ENCODE assay signal across 23 mouse cellular contexts in genomic region chr2:166203647-166204046, GRCm38 (mm10). TPM values are rescaled to one million over a fixed set of nuclear protein-coding genes. Genes with fewer than 3 reads are reported as not detected.
A peak's percentile ranks its signal among the peaks of the same experiment; 100 is the strongest.
DNase-seq lines count a peak whose midpoint lies in the region; ATAC-seq and TF ChIP-seq lines count a peak whose summit lies in the region.
"Had no signal": no experiment of that assay in that cellular context is flagged by ENCODE, and none has a peak within 500 bp of the region (broad histone marks: within the 10 kb centered on the region; RNA-seq: fewer than 3 reads in every experiment).

No protein-coding gene starts in this region.

- peaks cover 8% of the 10 kb centered on the region for H3K27me3 ChIP-seq in heart, embryonic 13.5 days (replicated peaks)
- peaks cover 12% of the 10 kb centered on the region for H3K27me3 ChIP-seq in embryonic facial prominence, embryonic 10.5 days (replicated peaks; ENCODE audit: low read depth, poor library complexity, severe bottlenecking)
- H3K27me3 ChIP-seq in intestine, embryonic 16.5 days (replicated peaks; ENCODE audit: control insufficient read depth, insufficient read depth, low read length) = no peaks in the 10 kb centered on the region
- no peaks in the 10 kb centered on the region for H3K27me3 ChIP-seq in stomach, embryonic 15.5 days (replicated peaks)
- H3K27me3 ChIP-seq: liver, embryonic 13.5 days had no signal

- H3K9ac ChIP-seq in heart, embryonic 13.5 days = no peak overlapping the region
- no peak overlapping the region for H3K9ac ChIP-seq in intestine, embryonic 16.5 days (ENCODE audit: low read depth, low read length)
- H3K9ac ChIP-seq in stomach, embryonic 15.5 days = no peak overlapping the region
- H3K9ac ChIP-seq: forebrain, embryonic 15.5 days; hindbrain, embryonic 13.5 days; liver, embryonic 13.5 days; lung, embryonic 14.5 days; midbrain, embryonic 13.5 days had no signal

- H3K4me1 ChIP-seq in heart, embryonic 13.5 days = peaks cover 43% of the 10 kb centered on the region
- peaks cover 43% of the 10 kb centered on the region for H3K4me1 ChIP-seq in embryonic facial prominence, embryonic 10.5 days
- peaks cover 10% of the 10 kb centered on the region for H3K4me1 ChIP-seq in intestine, embryonic 16.5 days (ENCODE audit: control insufficient read depth, insufficient read depth, low read length)
- no peaks in the 10 kb centered on the region for H3K4me1 ChIP-seq in stomach, embryonic 15.5 days
- no peaks in the 10 kb centered on the region for H3K4me1 ChIP-seq in lung, adult 2 months (ENCODE audit: control insufficient read depth, insufficient read depth, low read length)
- H3K4me1 ChIP-seq: liver, embryonic 13.5 days; megakaryocyte, embryonic 14.5 days had no signal

- H3K27ac ChIP-seq in heart, embryonic 13.5 days (replicated peaks) = peak overlapping the region; percentile 72
- H3K27ac ChIP-seq in embryonic facial prominence, embryonic 10.5 days (replicated peaks) = peak overlapping the region; percentile 46
- peak overlapping the region; percentile 77 for H3K27ac ChIP-seq in intestine, embryonic 16.5 days (ENCODE audit: low read length)
- H3K27ac ChIP-seq in stomach, embryonic 15.5 days = peak overlapping the region; percentile 42; the same call in 1 of the 2 replicates
- H3K27ac ChIP-seq: forebrain, embryonic 15.5 days; hindbrain, embryonic 13.5 days; layer of hippocampus, adult 2 months; liver, embryonic 13.5 days; midbrain, embryonic 13.5 days had no signal

- no peaks in the 10 kb centered on the region for H3K36me3 ChIP-seq in heart, embryonic 13.5 days
- no peaks in the 10 kb centered on the region for H3K36me3 ChIP-seq in embryonic facial prominence, embryonic 10.5 days (replicated peaks)
- no peaks in the 10 kb centered on the region for H3K36me3 ChIP-seq in intestine, embryonic 16.5 days (ENCODE audit: control insufficient read depth, insufficient read depth, low read length)
- H3K36me3 ChIP-seq in stomach, embryonic 15.5 days = no peaks in the 10 kb centered on the region
- H3K36me3 ChIP-seq: forebrain, embryonic 15.5 days; hindbrain, embryonic 13.5 days; liver, embryonic 13.5 days; midbrain, embryonic 13.5 days had no signal

- no peak for ATAC-seq in heart, embryonic 13.5 days (ENCODE audit: extremely low read depth, insufficient number of reproducible peaks, low FRiP score, low TSS enrichment)
- peak; percentile 84 for ATAC-seq in intestine, embryonic 16.5 days
- peak; percentile 64; the same call in 1 of the 2 replicates for ATAC-seq in stomach, embryonic 15.5 days (ENCODE audit: insufficient read depth, low FRiP score, low read depth)
- ATAC-seq: CD4-positive, CD25-positive, alpha-beta regulatory T cell, adult 4 months; forebrain, embryonic 15.5 days; midbrain, embryonic 13.5 days had no signal

- TF ChIP-seq CTCF in lung, adult 2 months (IDR thresholded peaks at IDR 0.05; ENCODE audit: insufficient read depth, low read length) = no peak

- H3K4me2 ChIP-seq in heart, embryonic 13.5 days = no peak overlapping the region
- H3K4me2 ChIP-seq in intestine, embryonic 16.5 days (ENCODE audit: low read depth, low read length) = no peak overlapping the region
- H3K4me2 ChIP-seq in stomach, embryonic 15.5 days = no peak overlapping the region
- H3K4me2 ChIP-seq: forebrain, embryonic 15.5 days; hindbrain, embryonic 13.5 days; liver, embryonic 13.5 days; lung, embryonic 14.5 days; midbrain, embryonic 13.5 days had no signal

- H3K9me3 ChIP-seq in heart, embryonic 13.5 days = no peaks in the 10 kb centered on the region
- H3K9me3 ChIP-seq in embryonic facial prominence, embryonic 10.5 days = no peaks in the 10 kb centered on the region
- no peaks in the 10 kb centered on the region for H3K9me3 ChIP-seq in intestine, embryonic 16.5 days (ENCODE audit: control insufficient read depth, low read length)
- no peaks in the 10 kb centered on the region for H3K9me3 ChIP-seq in stomach, embryonic 15.5 days
- H3K9me3 ChIP-seq: forebrain, embryonic 15.5 days; hindbrain, embryonic 13.5 days; liver, embryonic 13.5 days; megakaryocyte, embryonic 14.5 days; midbrain, embryonic 13.5 days had no signal

- 44% methylated on average over 9 of the region's 12 CpGs for WGBS in heart, embryonic 13.5 days
- 84% methylated on average over 12 of the region's 12 CpGs for WGBS in embryonic facial prominence, embryonic 10.5 days
- WGBS in intestine, embryonic 16.5 days = 57% methylated on average over 12 of the region's 12 CpGs
- 72% methylated on average over 12 of the region's 12 CpGs for WGBS in stomach, embryonic 15.5 days
- WGBS in lung, adult 2 months = 89% methylated on average over 11 of the region's 12 CpGs

- TF ChIP-seq POLR2A in lung, adult 2 months (IDR thresholded peaks at IDR 0.05; ENCODE audit: borderline replicate concordance, extremely low read depth, low read depth, low read length) = no peak

- no peak for DNase-seq in heart, adult 11 months
- no peak for DNase-seq in embryonic facial prominence, embryonic 10.5 days (ENCODE audit: low spot score)
- DNase-seq in urinary bladder, postnatal 14 days (ENCODE audit: low spot score) = no peak
- no peak for DNase-seq in lung, adult 2 months
- DNase-seq: adrenal gland, postnatal 14 days; cerebellum, adult 9-10 months; kidney, adult 9 months; kidney, postnatal 14 days; liver, embryonic 13.5 days; lung, embryonic 14.5 days; lung, postnatal 36 days; spleen, adult 18-20 months; thymus, adult 2 months; thymus, postnatal 4 days had no signal

- H3K4me3 ChIP-seq in heart, embryonic 13.5 days = no peak overlapping the region
- H3K4me3 ChIP-seq in embryonic facial prominence, embryonic 10.5 days = no peak overlapping the region
- H3K4me3 ChIP-seq in intestine, embryonic 16.5 days (ENCODE audit: low read length) = no peak overlapping the region
- H3K4me3 ChIP-seq in stomach, embryonic 15.5 days (replicated peaks) = no peak overlapping the region
- H3K4me3 ChIP-seq in lung, adult 2 months (replicated peaks; ENCODE audit: extremely low read depth, low read depth, low read length) = no peak overlapping the region
- H3K4me3 ChIP-seq: forebrain, embryonic 15.5 days; hindbrain, embryonic 13.5 days; layer of hippocampus, adult 2 months; liver, embryonic 13.5 days; megakaryocyte, embryonic 14.5 days; midbrain, embryonic 13.5 days had no signal

RNA-seq across cellular contexts. Expression of gene Sulf2, which starts 48.2 kb away (rescaled TPM):
- 87.6 and 91.3 TPM in 2 replicates for polyA plus RNA-seq in heart, embryonic 13.5 days (2015; fragmentation: Nextera tagmentation; extraction: Ambion mirVana)
- polyA plus RNA-seq in embryonic facial prominence, embryonic 10.5 days (2016; fragmentation: Nextera tagmentation; extraction: Ambion mirVana) = 115 and 131 TPM in 2 replicates
- polyA plus RNA-seq in intestine, embryonic 16.5 days (2015; fragmentation: Nextera tagmentation; extraction: Ambion mirVana) = 68.4 and 76.3 TPM in 2 replicates
- 121 and 140 TPM in 2 replicates for polyA plus RNA-seq in stomach, embryonic 15.5 days (2015; fragmentation: Nextera tagmentation; extraction: Ambion mirVana)
- polyA plus RNA-seq in lung, adult 2 months (2012; rRNA removed) = 37.6 and 44.2 TPM in 2 replicates
